Mouse (Mus musculus) ovary, postnatal 36 days (tissue): Measurements from ENCODE around the gene Pax7.

ENCODE experiments used
- DNase-seq: peaks from one replicate; pipeline ENCODE4 v3.0.0; 2022; ENCODE audit warnings: low spot score, mixed read lengths

Pax7 gene

DNA sequence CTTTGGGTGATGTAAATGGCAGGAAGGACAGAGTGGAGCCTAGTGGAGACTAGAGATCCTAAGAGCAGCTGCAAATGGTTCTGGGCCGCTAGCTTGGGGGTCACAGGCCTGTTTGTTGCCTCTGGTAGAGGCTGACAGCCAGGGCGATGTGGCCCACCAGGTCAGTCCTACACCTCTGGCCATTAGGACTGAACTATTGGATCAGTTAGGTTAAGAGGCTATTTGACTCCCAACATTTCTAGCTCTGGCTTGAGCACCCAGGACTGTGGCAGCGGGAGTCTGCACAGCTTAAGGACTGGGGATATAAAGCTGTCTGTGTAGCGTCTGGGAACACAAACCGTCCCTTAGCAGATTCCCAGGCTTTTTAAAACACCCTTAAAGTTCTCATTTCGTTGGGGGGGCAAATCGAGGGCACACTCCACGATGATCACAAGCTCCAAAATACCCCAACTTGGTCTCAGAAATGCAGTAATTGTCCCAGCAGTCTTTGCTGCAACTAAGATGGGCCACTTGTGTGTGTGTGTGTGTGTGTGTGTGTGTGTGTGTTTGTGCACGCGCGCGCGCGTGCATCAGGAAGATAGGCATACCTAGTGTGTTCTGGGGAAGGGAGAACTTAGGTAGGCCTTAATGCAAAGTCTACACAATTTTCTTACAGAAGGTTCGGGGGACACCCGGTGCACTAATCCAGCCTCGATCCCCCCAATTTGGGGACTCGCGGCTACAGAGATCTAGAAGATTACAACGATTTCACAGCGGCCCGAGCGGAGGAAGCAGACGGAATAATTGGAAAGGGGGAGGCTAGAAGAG, 2.5 kb downstream of the Pax7 start:
- no peak for DNase-seq

DNA sequence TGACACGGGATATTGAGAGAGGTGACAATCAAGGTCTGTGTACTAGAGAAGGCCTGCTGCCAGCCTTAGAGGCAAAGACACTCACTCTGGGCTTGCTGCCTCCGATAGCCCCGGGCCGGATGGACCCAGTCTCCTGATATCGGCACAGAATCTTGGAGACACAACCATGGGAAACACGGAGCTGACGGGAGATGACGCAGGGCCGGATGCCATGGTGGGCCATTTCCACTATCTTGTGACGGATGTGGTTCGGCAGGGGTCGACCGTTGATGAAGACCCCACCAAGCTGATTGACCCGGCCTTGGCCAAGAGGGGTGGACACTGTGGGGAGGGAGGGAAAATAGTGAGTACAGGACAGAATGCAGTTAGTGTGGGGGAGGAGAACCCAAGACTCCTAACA, 3.3 kb downstream of the Pax7 start:
- no peak for DNase-seq

DNA sequence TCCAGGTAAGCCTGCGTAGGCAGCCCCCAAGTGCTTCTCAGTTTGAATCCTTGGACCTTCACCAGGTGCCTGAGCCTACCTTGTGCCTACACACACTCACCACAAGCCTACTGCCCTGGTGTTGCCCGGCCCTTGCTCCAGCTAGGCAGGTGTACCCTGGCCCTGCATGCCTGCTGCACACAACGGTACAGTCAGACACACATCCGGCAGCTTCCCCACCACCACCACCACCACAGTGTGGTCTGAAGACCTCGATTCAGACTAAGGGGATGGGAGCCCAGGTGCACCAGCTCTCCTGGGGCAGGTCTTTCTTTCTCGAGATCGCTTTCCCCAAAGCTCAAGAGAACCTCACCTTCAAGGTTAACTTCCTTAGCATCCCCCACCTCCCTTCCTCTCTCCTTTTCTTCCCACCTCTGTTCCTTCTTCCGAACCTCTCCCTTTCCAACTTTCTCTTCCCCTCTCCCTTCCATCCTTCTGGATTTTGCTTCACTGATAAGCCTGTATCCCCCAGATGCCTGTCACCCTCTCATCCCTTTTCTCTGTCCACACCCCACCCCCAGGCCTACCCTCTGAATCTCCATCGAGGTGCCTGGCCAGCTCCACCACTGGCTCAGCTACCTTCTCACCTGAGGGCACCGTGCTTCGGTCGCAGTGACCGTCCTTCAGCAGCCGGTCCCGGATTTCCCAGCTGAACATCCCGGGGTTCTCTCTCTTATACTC, 4.3 kb downstream of the Pax7 start:
- DNase-seq = no peak

DNA sequence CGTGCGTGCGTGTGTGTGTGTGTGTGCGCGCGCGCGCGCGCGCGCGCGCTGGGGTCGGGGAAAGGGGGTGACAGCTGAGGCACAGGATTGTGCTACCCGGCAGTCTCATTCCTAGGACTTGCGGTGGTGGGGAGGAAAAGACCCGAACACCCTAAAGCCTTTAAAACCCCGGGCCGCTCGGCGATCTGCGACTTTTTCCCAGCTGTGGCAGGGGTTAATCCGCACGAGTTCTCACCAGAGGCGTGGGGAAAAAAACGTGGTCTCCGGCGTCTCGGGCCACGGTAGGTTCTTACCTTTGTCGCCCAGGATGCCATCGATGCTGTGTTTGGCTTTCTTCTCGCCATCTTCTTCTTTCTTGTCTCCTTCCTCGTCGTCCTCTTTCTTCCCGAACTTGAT, 5.0 kb downstream of the Pax7 start:
- no peak for DNase-seq

DNA sequence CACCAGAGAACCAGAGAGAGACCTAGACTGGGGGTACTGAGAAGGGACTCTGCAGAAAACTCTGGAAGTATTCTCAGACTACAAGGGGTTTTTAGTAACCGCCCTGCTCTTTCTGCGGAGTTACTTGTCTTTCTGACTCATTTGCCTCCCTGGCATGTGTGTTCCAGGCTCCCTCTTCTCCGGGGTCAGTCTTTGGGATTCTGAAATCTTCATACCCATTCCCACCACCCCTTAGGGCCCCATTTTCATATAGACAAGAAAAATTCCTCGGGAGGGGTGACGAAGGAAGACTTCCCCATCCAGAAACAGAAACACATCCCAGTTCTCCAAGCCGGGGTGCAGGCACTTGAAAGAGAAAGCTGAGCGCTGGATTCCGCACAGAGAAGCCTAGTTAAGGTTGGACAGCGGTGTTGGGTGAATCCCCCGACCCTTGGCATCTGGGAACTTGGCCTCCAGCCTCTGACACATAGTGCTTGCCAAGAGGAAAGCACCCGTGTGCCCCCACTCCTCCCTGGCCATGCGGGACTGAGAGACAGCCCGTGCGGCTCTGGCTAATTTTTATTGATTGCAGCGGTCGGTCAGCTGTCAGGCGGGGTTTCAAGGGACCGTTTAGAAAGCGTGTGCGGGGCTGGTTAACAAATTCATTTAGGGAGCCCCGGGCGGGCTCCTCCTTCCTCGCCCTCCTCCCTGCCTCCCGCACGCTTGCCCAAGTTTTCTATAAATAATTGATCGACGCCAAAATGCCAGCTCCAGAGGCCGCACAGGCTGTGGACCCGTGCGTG, 5.6 kb downstream of the Pax7 start:
- DNase-seq = no peak

DNA sequence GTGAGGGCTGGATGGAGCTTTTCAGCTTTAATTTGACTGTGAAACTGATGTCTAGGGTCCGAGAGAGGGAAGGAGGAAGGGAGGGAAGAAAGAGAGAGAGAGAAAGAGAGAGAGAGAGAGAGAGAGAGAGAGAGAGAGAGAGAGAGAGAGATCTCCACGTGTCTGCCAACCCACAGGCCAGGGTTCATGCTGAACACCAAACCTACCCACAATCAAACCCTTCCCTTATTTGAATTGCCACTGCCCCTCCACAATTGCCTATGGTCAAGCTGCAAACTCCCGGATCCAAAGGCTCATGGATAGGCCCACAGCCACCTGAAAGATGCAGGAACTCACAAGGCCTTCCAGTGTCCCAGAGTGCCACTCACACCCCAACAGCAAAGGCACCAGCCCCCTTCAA, 7.1 kb downstream of the Pax7 start:
- no peak for DNase-seq

DNA sequence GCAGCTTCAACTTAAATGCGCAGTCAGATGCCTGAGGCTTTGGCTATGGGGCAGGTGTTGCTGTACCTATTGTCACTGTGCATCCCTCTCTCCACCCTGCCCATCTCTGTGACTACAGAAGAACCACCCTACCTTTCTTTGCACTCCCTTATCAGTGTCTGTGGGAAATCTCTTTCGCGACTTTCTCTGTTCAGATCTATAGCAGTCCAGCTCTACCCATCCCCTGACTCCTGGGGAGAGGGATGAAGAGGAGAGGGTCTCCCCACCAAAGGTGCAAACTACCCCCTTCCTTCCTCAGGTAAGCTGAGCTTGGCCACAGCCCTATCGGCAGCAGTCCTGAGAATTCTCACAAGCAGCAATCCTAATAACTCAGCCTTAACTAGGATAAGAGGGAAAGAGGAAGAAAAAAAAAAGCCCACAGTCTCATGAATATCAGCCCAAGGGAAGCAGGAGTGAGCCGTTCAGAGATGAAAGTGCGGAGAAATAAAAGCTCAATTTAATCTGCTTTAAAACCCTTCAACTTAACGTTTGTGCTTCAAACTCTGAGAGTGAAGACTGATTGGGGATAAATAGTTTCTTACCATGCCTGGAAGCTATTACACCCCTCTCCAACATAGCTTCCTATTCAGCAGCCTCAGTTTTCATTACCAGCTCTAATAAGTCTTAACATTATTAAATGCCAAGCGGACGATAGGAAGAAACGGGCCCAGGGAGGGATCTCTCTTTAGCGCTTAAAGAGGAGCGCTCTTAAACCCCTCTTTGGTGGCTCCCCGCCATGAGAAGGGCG, 7.8 kb downstream of the Pax7 start:
- DNase-seq = no peak

DNA sequence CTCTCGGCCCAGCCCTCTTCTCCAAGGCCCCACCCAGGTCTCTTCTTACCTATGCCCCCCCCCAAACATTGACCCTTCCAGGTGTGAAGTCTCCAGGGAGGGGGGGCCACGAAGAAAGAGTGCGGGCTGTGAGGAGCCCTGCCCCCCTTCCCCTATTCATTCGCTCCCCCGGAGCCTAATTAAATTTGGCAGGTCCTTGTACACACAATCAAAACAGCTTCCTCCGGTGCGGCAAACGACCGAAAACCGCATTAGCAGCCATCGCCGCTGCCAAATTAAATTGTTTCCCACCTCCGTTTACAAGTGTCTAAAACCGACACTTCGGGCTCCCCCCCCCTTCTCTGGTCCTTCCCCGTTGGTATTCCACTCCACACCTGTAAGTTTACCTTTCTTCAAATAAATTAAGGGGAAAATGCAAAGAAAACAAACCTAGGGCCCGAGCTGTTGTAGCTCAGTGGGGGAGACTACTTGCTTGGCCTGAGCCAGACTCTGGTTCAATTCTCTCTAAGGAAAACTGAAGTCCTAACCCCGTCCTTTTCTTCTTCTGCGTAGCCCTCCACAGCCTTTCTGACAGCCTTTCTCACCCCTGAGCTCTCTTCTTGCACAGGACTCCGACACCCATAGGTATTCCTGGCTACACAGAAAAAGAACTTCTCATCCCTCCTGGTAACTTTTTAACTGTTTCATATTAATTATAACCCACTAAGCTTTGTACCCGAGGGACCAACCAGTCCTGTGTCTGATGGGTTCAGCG, 8.6 kb downstream of the Pax7 start:
- DNase-seq = no peak

DNA sequence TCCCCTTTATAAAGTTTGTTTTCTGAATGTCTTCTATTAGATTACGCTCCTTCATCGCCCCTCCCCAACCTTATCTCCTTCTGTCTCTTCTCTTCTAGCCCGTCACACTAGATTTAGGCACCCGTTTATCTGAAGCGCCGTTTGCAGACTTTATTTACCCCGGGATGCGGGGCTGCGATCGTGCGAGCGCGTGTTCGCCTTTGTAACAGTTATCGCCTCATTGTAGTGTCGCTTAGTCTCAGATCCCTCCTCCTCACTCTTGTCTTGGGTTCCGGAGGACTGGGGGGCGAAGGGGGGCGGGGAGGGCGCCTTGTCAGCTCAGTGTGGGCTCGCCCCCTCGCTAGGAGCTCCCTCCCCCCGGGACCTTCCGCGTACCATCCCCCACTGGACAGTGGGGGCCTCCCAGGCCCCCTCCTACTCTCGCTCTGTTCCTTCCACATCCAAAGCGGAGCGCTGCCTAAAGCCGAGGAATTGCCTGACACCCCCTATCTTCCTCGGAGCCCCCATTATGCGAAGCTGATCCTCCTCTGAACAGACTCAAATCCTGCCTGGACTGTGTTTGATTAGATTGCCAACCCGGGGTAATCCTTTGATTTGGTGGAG, 9.4 kb downstream of the Pax7 start:
- no peak for DNase-seq

DNA sequence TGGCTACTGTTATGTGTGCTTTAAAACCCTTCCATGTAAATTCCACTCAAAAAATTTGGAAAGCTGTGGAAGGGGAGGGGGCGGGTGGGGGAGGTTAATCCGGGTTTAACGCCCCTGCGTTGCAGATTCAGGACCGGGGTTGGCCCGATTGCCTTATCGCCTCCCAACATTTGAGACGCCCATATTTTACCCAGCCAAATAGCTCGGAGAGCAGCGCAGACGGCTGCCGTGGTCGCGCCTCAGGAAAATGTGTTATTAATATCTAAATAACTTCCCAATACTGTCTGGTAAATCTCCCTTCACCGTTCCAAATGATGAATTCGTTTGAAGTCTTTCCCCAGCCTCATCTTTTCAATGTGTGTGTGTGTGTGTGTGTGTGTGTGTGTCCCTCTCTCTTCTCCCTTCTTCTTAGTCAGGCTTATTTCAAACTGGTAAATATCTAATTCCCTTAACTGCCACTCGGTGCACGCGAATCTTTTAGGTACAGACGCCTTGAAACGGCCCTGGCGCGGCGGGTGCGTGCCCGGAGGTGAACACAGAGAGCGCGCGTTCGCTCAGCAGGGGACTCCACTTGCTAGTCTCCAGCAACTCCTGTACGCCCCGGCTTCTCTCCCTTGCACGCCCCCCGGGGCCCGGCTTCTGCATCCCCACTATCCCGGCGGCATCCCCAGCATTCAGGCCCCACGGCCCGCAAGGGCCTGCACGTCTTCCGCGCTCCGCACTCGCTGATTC, 10.0 kb downstream of the Pax7 start:
- no peak for DNase-seq

DNA sequence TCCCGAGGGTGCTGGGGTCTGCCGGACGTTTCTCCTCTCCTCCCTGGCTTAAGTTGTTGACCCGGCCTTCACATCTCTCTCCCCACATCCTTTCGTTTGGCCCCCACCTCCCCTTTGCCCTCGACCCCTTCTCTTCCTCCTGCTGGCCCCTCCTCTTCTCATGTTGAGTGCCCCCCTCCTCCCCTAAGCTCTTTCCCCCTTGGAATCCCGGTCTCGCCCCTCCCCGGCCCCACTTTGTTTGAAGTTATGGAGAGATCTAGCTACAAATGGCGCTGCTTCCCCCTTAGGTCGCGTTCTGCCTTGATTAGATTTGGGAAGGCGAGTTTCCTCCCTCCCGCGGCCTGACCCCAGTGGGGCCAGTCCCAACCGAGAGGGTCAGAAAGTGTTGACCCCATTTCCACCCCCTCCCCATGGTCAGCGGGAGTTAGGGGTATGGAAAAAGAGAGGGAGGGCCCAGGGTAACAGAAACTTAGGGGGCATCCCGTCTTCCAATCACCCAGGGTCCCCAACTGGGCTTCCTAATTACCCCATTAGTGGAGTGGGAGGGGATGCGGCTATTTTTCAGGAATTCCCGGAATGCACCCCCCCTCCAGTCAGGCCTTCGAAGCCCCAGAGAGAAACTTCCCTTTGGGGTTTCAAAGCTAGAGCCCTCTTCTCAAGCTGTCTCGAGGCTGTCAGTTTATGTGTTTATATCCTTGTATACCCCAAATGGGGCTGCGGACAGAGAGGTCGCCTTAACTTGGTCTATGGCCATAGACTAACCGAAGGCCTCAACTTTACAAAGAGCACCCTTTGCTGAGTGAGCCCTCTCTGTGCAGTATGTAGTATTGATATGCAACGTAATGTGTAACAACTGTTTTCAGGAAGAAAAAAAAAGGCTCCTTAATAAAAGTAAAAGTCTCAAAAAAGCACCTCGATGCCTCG, 10.9 kb downstream of the Pax7 start:
- no peak for DNase-seq

DNA sequence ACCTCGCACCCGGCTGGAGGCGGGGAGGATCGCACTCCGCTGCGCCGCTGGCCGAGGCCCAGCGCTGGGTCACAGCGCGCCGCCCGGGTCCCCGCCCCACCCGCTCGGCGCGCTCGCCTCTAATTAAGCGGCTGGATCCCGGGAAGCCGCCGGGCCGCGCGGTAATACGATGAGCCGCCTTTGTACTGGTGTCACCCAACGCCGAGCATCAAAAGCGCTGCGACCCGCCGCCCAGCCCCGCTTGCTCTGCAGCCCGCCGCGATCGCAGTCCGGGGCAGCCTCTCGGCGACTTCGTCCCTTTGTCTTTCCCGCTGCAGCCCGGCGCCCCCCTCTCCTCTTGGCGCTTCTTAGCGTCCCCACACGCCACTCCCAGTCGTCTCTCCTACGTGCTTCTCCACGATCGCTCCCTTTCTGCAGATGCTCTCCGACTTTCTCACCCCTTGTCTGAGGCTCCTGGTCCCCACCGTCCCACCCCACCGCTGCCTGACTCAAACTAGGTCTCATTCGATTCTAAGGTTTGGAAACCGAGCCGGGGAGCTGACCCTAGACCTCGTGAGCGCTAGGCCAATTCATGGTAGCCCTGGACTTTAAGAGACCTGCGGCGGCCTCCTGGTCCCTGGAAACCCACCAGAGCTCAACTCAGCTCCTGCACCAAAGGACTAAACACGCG, 11.7 kb downstream of the Pax7 start:
- no peak for DNase-seq

DNA sequence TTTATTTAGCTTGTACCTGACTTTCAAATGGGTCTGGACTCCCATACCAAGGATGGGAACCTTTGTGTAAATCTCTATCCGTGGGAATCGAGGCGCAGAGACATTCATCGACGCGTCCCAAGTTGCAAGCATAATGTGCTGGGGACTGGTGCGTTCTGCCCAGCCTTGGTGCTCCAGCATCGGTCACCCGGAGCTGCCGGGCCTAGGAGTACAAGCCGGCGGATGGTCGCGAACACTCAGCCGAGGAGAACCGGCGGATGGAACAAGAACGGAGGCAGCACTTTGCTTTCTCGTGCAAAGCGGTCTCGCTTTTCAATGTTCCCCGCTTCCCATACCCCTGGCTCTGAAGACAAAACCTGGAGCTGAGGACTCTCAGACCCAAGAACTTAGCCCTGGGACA, 12.3 kb downstream of the Pax7 start:
- no peak for DNase-seq

DNA sequence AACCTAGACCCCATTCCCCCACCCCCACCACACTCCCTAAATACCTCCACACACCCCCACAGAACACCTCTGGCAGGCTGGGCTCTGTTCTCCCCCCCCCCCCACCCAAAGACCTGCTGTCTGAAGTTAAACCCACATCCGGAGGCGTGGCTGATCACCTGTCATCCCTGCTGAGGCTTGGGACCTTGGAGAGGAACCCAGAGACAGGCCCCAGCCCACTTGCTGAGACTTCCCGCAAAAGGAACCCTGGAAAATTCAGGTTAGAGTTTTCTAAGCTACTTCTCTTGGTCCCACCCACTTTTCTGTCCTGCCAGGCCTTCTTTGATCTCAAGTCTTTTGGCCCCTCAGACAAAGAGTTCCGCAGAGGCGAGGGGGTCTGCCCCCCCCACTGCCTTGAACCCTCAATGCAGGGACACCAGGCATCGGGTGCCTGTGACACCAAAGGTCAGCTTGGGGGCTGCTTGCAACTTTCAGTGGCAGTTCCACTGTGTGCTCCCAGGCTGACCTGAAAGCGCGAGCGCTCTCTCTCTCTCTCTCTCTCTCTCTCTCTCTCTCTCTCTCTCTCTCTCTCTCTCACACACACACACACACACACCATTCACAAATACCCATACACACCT, 13.8 kb downstream of the Pax7 start:
- no peak for DNase-seq

DNA sequence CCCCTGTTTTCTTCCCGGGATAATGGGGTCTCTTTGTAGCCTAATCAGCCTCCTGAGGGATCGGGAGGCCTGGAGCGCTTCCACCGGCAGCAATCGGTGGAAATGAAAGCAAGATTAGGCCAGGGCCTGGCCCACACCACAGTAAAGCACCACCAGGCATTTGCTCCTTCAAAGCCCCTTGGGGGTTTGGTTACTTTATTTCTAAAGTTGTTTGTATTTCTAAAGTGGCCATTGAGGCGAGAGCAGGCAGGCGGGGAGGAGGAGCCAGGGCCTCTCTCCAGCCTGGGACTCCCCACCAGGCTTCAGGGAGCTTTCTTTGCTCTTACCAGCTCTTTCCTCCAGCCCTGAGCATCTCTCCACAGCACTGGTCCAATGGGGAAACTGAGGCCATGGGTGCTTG, 15.2 kb downstream of the Pax7 start:
- no peak for DNase-seq

DNA sequence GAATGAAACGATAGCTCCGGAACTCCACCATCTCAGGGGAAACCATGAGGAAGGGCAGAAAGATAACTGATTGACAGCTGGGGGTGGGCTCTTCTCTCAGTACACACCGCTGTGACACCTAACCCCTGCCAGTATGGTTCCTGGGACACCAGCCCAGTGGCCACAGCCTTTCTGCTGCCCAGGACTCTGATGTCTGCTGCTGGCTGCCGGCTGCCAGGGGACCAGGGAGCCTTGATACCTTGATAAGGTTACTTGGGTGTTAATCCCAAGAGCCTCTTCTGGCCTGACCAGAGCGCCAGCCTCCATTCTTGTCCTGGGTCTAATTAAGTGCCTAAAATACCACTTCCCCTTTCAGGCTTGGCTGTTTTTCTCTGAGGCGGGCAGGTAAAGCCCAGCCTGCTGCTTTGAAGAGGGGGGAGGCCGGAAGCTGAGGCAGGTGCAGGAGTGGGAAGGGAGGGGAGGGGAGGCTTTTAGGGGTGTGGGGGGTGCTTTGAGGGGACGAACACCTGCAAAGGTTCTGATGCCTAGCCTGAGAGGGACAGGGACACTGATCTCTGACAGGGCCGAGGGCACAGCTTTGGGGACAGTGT, 19.9 kb downstream of the Pax7 start:
- DNase-seq = no peak

DNA sequence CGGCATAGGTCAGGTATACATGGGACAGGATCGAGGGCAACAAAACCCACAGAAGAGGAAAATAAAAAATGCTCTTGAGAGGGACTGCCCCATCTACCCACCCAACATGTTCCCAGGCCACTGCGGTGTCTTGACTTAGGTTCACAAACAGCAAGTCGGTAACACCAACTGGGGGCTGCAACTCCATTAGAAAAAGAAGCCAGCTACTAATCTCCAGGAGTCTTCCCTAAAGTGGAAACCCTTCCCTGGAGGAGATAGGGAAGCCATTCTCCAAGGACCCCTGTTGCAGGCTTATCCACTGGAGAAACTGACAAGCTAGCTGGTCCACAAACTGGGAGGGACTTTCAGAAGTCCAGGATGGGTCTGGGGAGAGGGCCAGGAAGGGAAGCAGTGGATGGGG, 21.4 kb downstream of the Pax7 start:
- no peak for DNase-seq

DNA sequence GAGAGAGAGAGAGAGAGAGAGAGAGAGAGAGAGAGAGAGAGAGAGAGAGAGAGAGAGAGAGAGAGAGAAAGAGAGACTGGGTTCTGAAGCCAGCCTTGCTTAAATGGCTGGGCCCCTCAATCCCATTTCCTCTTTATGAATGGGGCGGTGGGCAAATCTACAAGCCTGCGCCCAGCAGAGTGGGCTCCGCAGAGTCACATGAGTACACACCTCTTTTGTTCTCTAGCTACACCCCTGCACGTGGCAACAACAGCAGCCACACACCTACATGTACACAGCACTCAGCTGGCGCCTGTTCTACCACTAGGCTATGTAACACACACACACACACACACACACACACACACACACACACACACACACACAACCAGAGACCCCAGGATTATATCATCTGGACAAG, 21.9 kb downstream of the Pax7 start:
- no peak for DNase-seq
